Mouse (Mus musculus) B cell, adult 2 months (primary cell): Measurements from ENCODE around the gene Rgs12.
A peak's percentile ranks its signal among the peaks of the same experiment; 100 is the strongest.

Experiments
- DNase-seq, 2 experiments: peaks; one replicate each; pipeline ENCODE4 v3.0.0; 2022

Gene Rgs12

GRCm38 (mm10) chr5:34984933-34985332 is 35.7 kb downstream of the Rgs12 start:
- DNase-seq: no peak

- DNase-seq: peak; percentile 80 to 82
Observed at GRCm38 (mm10) chr5:34985867-34986266, 36.6 kb downstream of the Rgs12 start.

- no peak for DNase-seq
Observed at GRCm38 (mm10) chr5:34987396-34987795, 38.2 kb downstream of the Rgs12 start.

GRCm38 (mm10) chr5:34988690-34989089 is 39.4 kb downstream of the Rgs12 start:
- DNase-seq: no peak

- no peak for DNase-seq
Observed at GRCm38 (mm10) chr5:34989321-34989772, 40.1 kb downstream of the Rgs12 start.

GRCm38 (mm10) chr5:34998754-34999153 is 49.5 kb downstream of the Rgs12 start:
- peak; percentile 4 to 12 for DNase-seq

- no peak for DNase-seq
Observed at GRCm38 (mm10) chr5:34999281-34999680, 50.0 kb downstream of the Rgs12 start.

- peak; percentile 1 to 11 for DNase-seq
Observed at GRCm38 (mm10) chr5:35000323-35000722, 51.1 kb downstream of the Rgs12 start.

GRCm38 (mm10) chr5:35001144-35001543 is 51.9 kb downstream of the Rgs12 start:
- no peak for DNase-seq

GRCm38 (mm10) chr5:35003611-35004162 is 54.4 kb downstream of the Rgs12 start:
- DNase-seq: no peak

GRCm38 (mm10) chr5:35004769-35005168 is 55.5 kb downstream of the Rgs12 start:
- no peak for DNase-seq

- DNase-seq: no peak
Observed at GRCm38 (mm10) chr5:35005659-35006058, 56.4 kb downstream of the Rgs12 start.

- DNase-seq: no peak
Observed at GRCm38 (mm10) chr5:35006599-35006998, 57.4 kb downstream of the Rgs12 start.

GRCm38 (mm10) chr5:35009163-35009562 is 59.9 kb downstream of the Rgs12 start:
- DNase-seq: no peak

GRCm38 (mm10) chr5:35010656-35011055 is 61.4 kb downstream of the Rgs12 start:
- DNase-seq: no peak

- no peak for DNase-seq
Observed at GRCm38 (mm10) chr5:35011156-35011923, 62.1 kb downstream of the Rgs12 start.

GRCm38 (mm10) chr5:35014036-35014435 is 64.8 kb downstream of the Rgs12 start:
- DNase-seq: no peak

GRCm38 (mm10) chr5:35019673-35020300 is 70.5 kb downstream of the Rgs12 start:
- no peak for DNase-seq

GRCm38 (mm10) chr5:35020410-35021241 is 71.4 kb downstream of the Rgs12 start:
- DNase-seq: no peak

GRCm38 (mm10) chr5:35024975-35025374 is 75.7 kb downstream of the Rgs12 start:
- DNase-seq: peak; percentile 35 to 41

- DNase-seq: no peak
Observed at GRCm38 (mm10) chr5:35029303-35029702, 80.1 kb downstream of the Rgs12 start.

GRCm38 (mm10) chr5:35029755-35030154 is 80.5 kb downstream of the Rgs12 start:
- no peak for DNase-seq

- peak; percentile 44 to 51 for DNase-seq
Observed at GRCm38 (mm10) chr5:35033068-35033467, 83.8 kb downstream of the Rgs12 start.
